Mouse (Mus musculus): Measurements from ENCODE around the gene Myom1.

Myom1 gene

DNA sequence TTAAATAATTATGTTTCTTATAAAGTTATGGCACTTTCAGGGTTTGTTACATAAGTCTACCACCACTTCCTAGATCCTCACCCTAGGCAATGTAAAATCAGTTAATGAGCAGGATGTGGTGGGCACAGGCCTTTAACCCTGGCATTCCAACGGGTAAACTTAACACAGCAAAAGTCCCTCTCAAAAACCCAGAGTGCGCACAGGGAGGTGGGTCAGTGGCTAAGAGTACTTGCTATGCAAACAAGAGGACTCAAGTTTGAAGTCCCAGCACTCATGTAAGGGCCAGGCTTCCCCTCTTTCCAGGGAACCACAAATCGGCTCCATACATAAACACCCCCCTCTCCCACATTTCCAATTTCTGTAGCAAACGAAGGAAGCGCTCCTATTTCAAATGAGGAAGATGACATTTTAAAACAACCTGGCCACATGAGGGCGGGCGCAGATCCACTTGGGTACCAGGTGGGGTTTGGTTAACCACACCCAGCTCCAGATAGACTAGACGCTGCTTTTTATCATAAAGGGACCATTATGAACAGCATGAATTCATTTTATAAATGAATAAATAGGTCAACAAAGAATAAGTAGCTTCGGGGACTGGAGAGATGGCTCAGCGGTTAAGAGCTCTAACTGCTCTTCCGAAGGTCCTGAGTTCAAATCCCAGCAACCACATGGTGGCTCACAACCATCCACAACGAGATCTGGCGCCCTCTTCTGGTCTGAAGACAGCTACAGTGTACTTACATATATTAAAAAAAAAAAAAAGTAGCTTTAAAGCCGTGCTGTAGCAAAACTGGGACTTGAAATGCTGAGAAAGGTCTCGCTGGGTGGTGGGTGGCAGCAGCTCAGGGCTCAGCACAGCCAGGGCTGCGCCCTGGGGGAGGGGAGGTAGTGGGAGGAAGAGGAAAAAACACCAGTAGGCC, 10.5 kb upstream of the Myom1 start:
- DNase-seq (ENCODE audit: low read depth, low spot score) = no peak

DNA sequence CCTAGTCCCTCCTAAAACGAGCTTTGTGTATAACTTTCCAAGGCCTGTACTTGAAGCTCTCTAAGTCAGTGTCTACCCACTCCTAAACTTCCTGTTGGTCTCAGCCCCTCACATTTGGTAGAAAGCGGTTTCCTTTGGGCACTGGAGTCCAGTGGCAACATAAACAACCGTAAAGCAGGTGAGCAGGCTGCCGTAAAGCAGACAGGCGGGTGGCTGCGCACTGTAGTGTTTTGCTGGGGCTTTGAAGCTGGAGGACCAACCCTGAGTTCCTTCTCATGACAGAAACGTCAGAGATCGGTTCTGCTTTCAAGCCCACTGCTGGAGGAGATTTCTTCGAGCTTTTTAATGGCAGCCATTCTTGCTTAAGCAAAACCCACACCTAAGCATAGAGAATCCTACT, 9.8 kb upstream of the Myom1 start:
- DNase-seq (ENCODE audit: low read depth, low spot score) = no peak

DNA sequence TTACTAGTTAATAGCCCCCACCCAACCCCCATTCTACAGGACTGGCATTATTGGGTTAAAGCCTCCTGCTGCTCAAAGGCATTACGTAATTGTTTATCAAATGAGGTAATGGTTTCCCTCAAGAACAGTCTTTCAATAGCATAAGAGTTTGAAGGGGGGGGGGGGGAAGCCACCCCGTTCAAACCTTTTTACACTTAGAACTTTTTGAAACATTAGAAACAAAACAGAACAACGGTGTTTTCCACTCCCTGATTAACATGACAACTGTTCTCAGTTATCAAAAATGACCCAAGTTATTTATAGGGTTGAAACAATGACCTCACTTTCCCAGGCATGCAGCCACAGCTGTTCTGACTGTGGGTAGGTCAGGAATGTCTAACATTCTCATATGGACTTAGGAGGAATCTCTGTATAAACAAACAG, 9.0 kb upstream of the Myom1 start:
- no peak for DNase-seq (ENCODE audit: low read depth, low spot score)

DNA sequence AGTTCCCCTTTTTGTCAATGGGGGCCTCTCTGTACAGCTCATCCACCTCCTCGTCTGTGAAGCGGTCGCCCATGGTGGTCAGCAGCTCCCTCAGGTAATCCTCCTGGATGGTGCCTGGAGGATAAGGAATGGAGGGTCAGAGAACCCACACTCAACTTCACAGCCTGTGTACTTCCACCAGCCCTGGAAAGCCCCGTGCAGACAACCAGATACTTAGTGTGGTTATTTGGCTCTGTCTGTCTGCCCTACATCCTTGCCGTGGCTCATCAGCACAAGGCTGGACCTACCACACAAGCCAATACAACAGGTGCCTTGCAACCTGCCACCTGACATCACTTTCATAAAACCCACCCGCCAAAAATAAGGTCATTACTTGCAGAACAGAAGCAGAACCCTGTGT, 7.8 kb upstream of the Myom1 start:
- no peak for DNase-seq (ENCODE audit: low read depth, low spot score)

DNA sequence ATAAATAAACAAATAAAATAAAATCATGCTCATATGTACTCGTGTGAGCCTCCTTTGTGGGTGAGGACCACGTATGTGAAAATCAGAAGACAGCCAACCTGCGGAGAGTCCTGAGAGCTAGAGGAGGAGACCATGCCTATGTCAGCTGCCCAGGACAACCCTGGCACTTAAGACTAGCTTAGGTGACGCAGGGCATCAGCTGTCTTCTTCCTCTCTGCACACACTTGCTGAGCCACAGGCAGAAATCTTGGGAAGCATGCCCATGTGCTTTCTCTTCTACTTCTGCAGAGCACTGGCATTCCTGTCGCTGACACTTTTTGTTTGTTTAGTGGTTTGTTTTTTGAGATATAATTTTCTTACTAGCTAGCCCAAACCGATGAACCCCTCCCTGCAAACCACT, 6.9 kb upstream of the Myom1 start:
- DNase-seq (ENCODE audit: low read depth, low spot score) = no peak

DNA sequence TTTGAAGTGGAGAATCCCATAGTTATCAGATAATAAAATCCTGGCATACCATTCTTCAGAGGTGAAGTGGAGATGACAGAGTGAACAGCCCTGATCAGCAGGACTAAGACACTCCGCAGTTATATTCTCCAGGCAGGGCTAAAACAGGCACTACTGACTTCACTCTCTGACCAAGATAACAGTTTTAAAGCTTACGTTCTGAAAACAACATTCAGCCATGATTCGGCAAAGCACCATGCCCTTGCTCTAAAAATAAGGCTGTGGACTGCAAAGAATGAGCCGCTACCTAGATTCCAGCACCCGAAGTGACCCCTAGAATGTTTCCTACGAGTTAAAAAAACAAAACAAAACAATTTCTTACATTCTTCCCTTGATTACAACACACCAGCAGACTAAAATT, 4.6 kb upstream of the Myom1 start:
- no peak for DNase-seq (ENCODE audit: low read depth, low spot score)

DNA sequence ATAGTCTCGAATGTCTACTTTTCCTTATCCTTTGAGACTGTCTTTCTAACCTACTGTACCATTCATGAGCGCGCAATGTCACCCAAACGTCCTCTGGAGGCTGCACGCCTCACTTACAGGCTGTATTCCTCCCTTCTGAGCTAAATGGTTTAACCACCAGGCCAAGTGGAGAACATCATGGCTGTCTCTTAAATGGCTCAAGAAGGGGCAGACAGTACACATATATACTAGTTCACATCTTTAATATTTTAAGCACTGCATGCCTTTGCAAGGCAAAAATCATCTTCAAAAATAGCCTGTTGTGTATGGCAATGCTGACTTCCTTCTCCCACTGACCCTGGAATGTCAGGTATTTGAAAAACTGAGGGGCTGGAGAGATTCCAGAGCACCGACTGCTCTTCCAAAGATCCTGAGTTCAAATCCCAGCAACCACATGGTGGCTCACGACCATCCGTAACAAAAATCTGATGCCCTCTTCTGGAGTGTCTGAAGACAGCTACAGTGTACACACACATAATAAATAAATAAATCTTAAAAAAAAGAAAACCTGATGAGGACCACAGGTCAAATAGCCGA, 3.9 kb upstream of the Myom1 start:
- no peak for DNase-seq (ENCODE audit: low read depth, low spot score)

DNA sequence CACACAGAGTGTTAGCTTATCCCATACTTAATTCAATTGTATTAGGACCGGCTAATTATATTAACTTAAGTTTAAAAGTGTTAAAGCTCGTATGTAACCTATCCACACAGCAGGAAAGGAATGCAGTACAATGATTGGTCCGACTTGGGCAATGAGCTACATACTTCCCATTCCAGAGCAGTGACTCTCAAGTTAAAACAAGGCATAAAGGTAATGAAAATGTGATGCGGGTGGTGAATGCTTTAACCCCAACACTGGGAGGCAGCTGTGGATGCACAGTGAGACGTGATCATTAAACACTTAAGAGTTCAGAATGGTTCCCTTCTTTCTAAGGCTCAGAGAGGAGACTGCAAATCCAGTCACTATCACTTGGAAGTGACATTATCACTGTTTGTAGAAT, 3.2 kb upstream of the Myom1 start:
- DNase-seq (ENCODE audit: low read depth, low spot score) = no peak

DNA sequence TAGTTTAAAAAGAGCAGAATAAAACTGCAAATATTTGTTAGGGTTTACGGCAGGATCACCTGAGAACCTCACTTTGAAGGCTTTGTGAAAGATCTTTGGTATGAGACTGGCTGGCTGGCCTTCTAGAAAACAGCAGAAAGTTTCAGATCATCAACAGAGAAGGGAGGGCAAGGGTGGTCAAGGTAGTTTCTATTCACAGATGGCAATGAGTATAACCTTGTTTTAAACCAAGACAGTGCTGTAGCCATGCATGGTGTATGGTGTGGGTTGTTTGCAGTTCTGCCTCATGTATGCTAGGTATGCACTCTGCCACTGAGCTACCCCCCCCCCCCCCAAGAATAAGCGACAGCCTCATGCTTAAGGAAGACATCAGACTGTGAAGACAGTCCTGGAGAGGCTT, 2.2 kb upstream of the Myom1 start:
- no peak for DNase-seq (ENCODE audit: low read depth, low spot score)

DNA sequence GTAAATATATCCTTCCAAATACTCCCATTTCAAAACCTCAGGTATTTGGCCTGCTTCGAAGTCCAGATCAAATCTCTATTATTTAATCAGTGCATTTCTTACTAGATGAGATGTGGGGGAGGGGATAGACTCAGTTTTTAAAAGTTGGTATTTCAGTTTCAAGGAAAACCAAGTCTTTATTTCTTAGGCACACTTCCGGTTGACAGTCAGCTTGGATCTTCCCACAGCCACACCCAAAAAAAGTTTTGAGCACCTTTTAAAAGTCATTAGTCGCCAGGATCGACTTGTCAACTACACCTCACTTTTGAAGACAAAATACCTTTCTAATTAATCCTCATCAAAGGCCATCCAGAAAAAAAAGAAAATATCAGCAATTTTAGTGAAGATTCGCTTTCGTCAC, 1.4 kb upstream of the Myom1 start:
- DNase-seq (ENCODE audit: low read depth, low spot score) = no peak

DNA sequence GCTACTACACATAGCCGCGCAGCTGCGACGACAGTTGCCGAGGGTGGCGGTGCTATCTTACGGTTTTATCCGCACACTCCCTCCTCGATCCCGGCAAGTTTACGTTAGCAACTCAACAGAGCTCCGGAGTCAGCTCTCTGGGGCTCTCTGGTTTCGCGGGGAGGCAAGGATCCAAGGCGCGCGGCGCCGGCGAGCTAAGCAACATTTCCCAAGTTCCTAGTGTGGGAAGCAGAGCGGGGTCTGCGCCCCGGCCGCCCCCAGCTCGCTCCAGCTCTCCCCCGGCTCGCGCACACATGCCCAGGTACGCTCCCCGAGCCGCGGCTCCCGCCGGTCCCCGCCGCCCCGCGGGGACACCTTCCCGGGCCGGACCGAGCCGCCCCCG, 743 bp upstream of the Myom1 start:
- no peak for DNase-seq (ENCODE audit: low read depth, low spot score)

DNA sequence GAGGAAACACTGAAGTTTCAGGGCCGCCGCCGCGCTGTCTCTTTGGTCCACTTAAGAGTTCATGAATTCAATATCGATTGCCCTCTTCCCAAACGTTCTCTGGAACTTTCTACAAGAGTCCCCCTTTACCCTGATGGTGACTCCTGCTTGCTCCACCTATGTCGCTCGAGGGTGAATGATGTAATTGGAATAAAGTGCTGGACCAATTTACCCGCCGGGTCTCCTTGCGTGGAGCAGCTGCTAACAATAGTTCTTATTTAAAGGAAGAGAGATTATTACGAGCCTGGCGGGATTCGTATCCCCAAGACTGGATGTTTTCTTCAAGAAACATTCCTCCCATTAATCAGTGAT, 286 bp downstream of the Myom1 start, which contains the start of gene Myl12a:
Gene Myl12a, minus strand, starts transcription at position 135 of the 351 bp plus-strand sequence.
- DNase-seq (ENCODE audit: low read depth, low spot score) = no peak

DNA sequence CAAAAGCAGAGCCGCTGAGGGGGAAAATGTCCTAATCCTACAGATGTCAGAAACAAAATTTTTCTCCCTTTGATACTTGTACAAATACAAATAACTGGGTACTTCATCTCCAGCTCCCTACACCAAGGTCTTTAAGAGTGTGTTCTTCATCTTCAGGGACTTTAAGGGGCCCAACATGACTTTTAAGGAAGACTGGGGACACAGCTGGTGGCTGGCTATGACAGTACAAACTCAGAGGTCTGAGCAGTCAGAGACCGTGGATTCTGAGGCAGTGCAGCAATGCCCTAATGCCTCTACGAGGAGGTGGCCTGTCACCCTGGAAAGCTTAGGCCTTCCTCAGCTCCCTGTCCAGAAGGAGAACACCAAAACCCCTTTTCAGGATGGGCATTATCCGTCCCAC, 679 bp downstream of the Myom1 start:
- DNase-seq (ENCODE audit: low read depth, low spot score) = no peak

DNA sequence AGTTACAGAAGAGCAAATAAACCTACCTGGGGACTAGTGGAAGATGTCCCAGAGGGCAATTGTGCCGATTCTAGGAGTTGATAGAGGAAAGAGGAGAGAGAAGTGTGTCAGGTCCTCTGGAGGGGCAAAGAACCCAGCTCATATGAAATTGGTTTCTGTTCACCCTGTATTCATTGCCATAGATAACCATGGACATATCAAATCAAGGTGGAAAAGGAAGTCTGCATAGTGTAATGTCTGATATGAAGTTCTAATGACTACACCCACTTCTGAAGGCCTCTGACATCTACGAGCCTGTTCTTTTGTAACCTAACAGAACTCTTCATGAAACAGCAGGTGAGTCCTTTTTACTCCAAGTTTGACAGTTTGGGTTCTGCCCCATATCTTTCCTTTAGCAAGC, 1.3 kb downstream of the Myom1 start:
- no peak for DNase-seq (ENCODE audit: low read depth, low spot score)

DNA sequence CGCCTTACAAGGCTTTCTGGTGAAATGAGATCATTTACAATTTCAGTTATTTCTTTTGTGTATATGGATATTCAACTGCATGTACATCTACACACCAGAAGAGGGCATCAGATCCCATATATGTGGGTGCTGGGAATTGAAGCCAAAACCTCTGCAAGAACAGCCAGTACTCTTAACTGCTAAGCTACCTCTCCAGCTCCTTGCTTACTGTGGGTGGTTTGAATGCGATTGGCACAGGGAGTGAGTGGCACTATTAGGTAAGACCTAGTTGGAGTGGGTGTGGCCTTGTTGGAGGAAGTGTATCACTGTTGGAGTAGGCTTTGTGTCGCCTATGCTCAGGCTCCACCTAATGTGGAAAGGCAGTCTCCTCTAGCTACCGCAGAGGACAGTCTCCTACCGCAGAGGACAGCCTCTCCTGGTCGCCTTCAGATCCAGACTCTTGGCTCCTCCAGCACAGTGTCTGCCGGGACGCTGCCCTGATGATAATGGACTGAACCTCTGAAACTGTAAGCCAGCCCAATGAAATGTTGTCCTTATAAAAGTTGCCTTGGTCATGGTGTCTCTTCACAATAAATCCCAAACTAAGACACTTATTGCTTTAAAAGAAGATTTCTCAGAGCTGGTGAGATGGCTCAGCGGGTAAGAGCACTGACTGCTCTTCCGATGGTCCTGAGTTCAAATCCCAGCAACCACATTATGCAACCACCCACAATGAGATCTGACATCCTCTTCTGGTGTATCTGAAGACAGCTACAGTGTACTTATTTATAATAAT, 1.9 kb downstream of the Myom1 start:
- no peak for DNase-seq (ENCODE audit: low read depth, low spot score)

DNA sequence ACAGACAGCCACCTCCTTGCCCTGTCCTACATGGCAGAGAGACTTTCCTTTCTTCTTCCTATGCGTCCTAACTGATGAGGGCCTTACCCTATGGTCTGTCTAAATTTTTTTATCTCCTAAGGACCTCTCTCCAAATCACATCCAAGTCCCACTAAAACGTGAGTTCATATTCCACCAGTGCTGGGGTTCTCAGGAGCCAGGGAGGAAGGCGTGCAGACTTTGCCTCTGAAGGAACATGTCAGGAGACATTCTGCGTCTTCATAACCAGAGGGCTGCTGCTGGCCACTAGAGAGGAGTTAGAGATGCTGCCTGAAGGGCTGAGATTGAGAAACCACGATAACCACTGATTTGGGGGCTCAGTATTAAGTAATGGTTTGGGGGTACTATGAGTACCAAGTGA, 4.5 kb downstream of the Myom1 start:
- no peak for DNase-seq (ENCODE audit: low read depth, low spot score)

DNA sequence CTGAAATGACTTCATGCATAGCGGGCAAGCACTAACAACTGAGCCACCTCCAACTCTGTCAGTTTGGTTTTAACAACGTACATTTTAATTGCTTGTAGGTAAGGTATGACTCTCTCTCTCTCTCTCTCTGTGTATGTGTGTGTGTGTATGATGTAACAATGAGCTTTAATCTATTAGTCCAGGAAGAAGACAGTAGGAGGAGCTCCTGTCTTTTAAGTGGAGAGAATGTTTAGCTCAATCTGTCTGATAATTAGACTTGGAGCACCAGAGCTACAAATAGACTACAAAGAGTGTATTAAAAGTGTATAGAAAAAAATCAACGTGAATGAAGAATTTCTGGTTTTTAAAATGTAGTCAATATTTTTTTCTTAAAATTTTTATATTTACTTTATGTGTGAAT, 6.2 kb downstream of the Myom1 start:
- no peak for DNase-seq (ENCODE audit: low read depth, low spot score)

DNA sequence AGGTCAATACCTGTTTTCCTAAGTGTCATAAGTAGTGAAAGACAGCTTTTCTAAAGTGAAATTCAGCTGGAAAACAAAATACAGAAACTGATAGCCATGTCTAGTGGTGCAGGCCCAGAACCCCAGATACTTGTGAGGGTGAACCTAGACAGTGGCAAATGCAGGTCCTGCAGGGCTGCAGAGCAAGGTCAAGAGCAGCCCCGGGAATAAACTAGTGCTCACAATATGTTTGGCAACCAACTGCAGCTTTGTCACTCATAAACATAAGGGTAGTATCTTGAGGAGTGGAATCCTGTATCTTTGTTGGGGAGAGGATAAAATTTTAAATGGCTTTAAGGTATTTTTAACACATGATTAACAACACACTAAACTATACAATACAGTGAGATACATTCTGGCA, 7.3 kb downstream of the Myom1 start:
- DNase-seq (ENCODE audit: low read depth, low spot score) = no peak

DNA sequence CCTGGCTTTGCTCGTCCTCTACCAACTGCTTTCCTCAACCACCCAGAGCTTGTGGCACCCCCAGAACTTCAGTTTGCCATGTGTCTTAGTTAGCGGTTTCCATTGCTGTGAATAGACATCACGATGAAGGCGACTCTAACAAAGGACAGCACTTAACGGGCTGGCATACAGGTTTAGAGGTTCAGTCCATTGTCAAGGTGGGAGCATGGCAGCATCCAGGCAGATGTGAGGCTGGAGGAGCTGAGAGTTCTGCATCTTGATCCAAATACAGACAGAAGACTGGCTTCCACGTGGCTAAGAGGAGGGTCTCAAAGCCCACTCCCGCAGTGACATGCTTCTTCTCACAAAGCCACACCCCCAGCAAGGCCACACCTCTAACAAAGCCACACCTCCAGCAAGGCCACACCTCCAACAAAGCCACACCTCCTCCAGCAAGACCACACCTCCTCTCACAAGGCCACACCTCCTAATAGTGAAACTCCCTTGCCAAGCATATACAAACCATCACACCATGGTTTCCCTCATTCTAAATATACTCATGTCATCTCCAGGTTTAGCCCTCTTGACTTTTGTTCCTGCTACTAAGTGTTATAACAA, 8.3 kb downstream of the Myom1 start:
- DNase-seq (ENCODE audit: low read depth, low spot score) = no peak

DNA sequence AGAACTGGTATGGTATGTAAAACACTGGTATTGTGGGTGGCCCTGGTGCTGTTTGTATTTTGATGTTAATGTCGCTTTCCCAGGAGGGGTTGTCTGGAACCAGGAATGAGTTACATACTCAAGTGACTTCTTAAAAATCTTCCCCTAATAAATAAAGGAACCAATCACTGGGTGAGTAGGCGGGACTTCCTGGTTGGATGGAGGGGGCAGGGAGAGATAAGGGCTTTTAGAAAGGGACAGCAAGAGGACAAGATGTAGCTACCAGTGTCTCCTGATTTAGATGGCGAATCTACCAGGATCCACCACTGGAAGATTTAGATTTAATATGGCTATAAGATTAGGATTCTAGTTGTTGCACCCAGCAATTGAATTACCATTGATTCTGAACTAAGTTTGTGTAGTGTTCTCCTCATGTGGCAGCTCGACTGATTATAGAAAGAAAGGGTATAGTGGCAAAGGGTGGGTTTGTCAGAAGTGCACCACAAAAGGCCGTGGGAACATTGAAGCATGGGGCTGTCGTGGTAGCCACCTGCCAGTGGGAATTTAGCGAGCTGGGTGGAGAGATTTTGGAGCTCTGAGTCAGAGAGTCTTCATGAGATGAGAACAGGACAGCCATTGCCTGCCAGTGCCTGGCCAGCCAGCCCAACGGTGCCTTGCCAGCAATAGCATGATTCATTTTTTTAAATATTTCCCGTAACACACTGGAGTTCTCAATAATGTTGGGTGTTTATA, 9.7 kb downstream of the Myom1 start:
- DNase-seq (ENCODE audit: low read depth, low spot score) = no peak

DNA sequence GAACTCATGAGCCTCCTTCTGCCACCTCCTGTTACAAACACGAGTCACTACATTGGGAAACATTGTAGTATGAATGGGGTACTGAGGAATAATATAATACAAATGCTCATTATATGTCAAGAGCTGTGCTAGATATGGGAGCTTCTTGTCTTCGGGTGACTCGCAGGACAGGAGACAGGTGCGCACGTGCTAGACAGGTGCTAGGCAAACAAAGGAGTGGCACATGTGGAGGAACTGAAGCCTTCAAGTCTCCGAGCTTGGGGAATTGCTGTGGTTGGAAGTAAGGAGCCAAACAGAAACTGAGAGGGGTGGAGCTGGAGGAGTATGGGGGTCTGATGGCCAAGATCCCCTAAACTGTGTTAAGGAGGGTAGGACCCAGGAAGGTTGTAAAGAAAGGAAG, 10.7 kb downstream of the Myom1 start:
- no peak for DNase-seq (ENCODE audit: low read depth, low spot score)

DNA sequence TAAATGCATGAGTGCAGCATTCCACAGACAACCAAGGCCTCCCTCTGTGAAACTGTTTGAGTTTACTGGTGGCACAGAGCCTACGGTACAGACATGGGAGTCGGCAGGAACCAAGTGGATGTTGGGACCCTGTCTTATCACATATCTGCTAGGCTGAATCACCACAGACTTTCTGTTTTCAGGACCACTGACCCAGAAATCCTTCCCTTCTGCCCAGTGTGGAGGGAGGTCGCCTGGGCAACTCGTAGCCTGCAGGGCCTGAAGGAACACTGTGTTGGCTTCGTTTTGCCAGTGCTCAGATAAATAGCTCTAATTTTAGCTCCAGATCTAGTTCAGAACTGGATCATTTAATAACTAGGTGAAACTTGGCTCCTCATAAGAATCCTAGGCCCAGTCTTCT, 12.5 kb downstream of the Myom1 start:
- DNase-seq (ENCODE audit: low read depth, low spot score) = no peak

Measured in retina, adult 2 months (tissue).